Mouse (Mus musculus): ENCODE data around the gene Gimap4.

GRCm38 (mm10) chr6:48741273-48741672 lies 56.9 kb downstream of the Gimap4 start:
- TF ChIP-seq CTCF (IDR thresholded peaks at IDR 0.05; ENCODE audit: low read depth, low read length) (no peak), TAL1 (conservative IDR thresholded peaks at IDR 0.05; ENCODE audit: low read depth, low read length) (no peak), GATA1 (IDR thresholded peaks at IDR 0.05; ENCODE audit: borderline replicate concordance, low read length) (no peak), POLR2AphosphoS5 (IDR thresholded peaks at IDR 0.05; ENCODE audit: insufficient replicate concordance, low read depth, low read length) (no peak), GATA2 (IDR thresholded peaks at IDR 0.05; ENCODE audit: borderline replicate concordance, low read depth, low read length) (no peak)
